Mouse (Mus musculus) heart, adult 2 months (tissue): ENCODE measurements at regions not wholly inside any gene's neighbourhood (a gene's known extent, or its start where the extent isn't known, plus 50 kb on each side); places are given as distances from the start of the nearest gene placed in this dataset.

Experiments used
- CTCF ChIP-seq: fragments of 200-600 bp; IDR thresholded peaks from 2 replicates; pipeline ENCODE4 v1.8.1; 2022; ENCODE audit warnings: antibody characterized with exemption, mild to moderate bottlenecking, moderate library complexity
- EP300 ChIP-seq: fragments of 200-500 bp; IDR thresholded peaks from 2 replicates; pipeline ENCODE4 v1.6.1; 2011; ENCODE audit warnings: low read depth, low read length, control low read depth; ENCODE audit not compliant: insufficient read depth
- POLR2A ChIP-seq: fragments of 200-500 bp; IDR thresholded peaks from 2 replicates; pipeline ENCODE4 v1.6.1; 2011; ENCODE audit warnings: mild to moderate bottlenecking, low read depth, low read length, control low read depth; ENCODE audit not compliant: insufficient read depth

DNA sequence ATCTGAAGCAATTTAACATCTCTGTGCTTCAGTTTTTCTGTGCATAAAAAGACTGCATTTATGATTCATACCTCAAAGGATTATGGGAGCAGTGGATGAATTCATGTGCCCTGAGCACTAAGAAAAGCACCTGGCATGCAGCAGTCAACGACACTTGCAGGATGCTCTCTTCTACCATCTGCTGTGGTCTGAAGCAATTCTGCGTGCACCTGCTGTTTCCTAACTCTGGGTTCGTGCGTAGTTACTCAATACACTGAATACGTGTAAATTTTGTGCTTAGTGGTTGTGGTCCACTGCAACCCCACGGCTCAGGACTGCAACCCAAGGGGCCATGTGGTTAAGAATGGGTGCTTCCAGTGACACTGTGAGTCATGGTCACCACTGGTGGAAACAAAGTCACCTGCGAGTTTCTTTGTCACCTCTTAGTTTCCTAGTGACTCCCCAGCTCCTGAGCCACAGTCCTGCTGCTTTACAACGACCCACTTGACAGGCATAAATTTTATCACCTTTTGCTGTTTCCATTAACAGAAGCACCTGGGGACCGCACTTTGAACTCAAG lies 98.7 kb upstream of the Arhgap21 start:
- TF ChIP-seq CTCF = no peak
- TF ChIP-seq POLR2A = no peak
- TF ChIP-seq EP300 = no peak
